Mouse (Mus musculus): ENCODE results near the gene Mmp28. TPM values are rescaled to one million over a fixed set of nuclear protein-coding genes. Genes with fewer than 3 reads are reported as not detected.
A peak's percentile ranks its signal among the peaks of the same experiment; 100 is the strongest.

Mmp28 gene
- polyA plus RNA-seq (2015; fragmentation: Nextera tagmentation; extraction: Ambion mirVana), result 3.3 and 4.3 TPM in 2 replicates

DNA sequence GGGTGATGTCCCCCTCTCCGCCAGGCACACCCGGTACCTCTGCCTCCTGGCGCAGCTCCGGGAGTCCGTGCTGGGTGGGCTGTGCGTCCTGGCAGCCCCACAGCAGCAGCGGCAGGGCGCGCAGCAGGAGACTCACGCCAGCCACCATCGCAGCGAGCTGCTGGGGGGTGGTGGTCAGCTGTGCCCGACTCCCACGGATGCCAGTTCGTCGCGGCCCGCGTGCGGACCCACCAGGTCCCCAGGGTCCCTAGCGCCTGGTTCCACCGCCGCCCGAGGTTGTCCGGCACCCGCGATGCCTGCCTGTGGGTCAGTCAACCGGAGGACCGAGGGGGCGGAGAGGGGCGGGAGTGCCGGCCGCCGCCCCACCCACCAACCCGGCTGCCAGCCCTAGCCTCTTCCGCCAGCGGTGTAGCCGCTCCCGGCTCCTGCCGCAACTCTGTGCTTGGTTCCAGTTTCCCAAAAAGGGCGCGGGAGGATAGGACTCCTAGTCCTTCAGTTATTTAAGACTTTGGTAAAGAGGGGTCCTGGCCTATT lies at the start of gene Mmp28:
Gene Mmp28, minus strand, starts transcription at position 361 of the 534 bp plus-strand sequence.
- under 1% methylated on average over 42 of the region's 42 CpGs for WGBS
- Histone ChIP-seq H3K9ac (ENCODE audit: low read length) (peak within 1 kb of the TSS; percentile 81), H3K36me3 (ENCODE audit: control insufficient read depth, insufficient read depth, low read length) (no peaks in the 10 kb centered on the region), H3K27me3 (ENCODE audit: control insufficient read depth, insufficient read depth, low read length) (peaks cover 4% of the 10 kb centered on the region; the same call in 1 of the 2 replicates), H3K27ac (ENCODE audit: low read length) (peak within 1 kb of the TSS; percentile 35; the same call in 1 of the 2 replicates), H3K9me3 (replicated peaks; ENCODE audit: control insufficient read depth, low read length) (no peaks in the 10 kb centered on the region), H3K4me2 (ENCODE audit: low read depth, low read length) (peak within 1 kb of the TSS; percentile 87), H3K4me1 (ENCODE audit: control insufficient read depth, insufficient read depth, low read length) (peaks cover 9% of the 10 kb centered on the region), H3K4me3 (replicated peaks; ENCODE audit: low read length) (peak within 1 kb of the TSS; percentile 66)
- ATAC-seq (ENCODE audit: insufficient read depth, low FRiP score), result peak; percentile 67

DNA sequence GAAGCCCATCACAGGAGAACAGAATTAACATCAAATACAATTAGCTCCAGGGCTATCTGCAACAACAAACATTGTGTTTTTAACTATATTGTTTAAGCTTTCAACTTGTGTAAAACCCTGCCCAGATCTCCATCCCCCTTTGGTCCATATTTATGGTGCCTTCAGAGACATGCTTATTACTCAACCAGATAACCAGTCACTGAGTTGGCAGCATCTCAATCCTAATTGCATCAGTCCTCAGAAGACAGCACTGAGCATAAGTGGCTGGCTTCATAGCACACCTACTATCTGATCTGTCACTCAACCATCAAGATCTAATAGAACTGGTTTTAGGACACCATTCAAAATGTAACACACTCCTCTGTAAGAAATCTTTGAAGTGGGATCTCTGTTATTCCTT lies 46.6 kb upstream of the Mmp28 start:
- Histone ChIP-seq H3K27me3 (ENCODE audit: control insufficient read depth, insufficient read depth, low read length) (no peaks in the 10 kb centered on the region), H3K36me3 (ENCODE audit: control insufficient read depth, insufficient read depth, low read length) (peaks cover 9% of the 10 kb centered on the region; the same call in 1 of the 2 replicates), H3K9ac (ENCODE audit: low read length) (no peak overlapping the region), H3K4me3 (replicated peaks; ENCODE audit: low read length) (no peak overlapping the region), H3K4me1 (ENCODE audit: control insufficient read depth, insufficient read depth, low read length) (no peaks in the 10 kb centered on the region), H3K4me2 (ENCODE audit: low read depth, low read length) (no peak overlapping the region), H3K27ac (ENCODE audit: low read length) (no peak overlapping the region), H3K9me3 (replicated peaks; ENCODE audit: control insufficient read depth, low read length) (no peaks in the 10 kb centered on the region)
- no peak for ATAC-seq (ENCODE audit: insufficient read depth, low FRiP score)

DNA sequence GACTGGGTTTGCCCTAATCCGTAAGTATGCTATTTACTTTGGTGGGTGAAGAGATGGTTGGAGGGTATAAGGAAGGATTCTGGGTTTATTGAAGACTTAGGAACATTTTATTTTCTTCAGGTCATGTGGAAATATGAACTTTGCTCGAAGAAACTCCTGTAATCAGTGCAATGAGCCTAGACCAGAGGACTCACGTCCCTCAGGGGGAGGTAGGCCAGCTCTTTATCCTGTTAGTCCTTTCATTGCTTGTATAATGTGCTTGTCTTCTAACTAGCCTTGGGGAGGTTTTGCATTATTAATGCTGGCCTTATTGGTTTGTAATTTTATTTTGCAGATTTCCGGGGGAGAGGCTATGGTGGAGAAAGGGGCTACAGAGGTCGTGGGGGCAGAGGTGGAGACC lies 41.4 kb upstream of the Mmp28 start:
- Histone ChIP-seq H3K9ac (ENCODE audit: low read length) (no peak overlapping the region), H3K36me3 (ENCODE audit: control insufficient read depth, insufficient read depth, low read length) (peaks cover 19% of the 10 kb centered on the region), H3K27ac (ENCODE audit: low read length) (no peak overlapping the region), H3K9me3 (replicated peaks; ENCODE audit: control insufficient read depth, low read length) (no peaks in the 10 kb centered on the region), H3K4me3 (replicated peaks; ENCODE audit: low read length) (no peak overlapping the region), H3K27me3 (ENCODE audit: control insufficient read depth, insufficient read depth, low read length) (no peaks in the 10 kb centered on the region), H3K4me1 (ENCODE audit: control insufficient read depth, insufficient read depth, low read length) (no peaks in the 10 kb centered on the region), H3K4me2 (ENCODE audit: low read depth, low read length) (no peak overlapping the region)
- 92% methylated on average over 5 of the region's 5 CpGs for WGBS
- no peak for ATAC-seq (ENCODE audit: insufficient read depth, low FRiP score)

DNA sequence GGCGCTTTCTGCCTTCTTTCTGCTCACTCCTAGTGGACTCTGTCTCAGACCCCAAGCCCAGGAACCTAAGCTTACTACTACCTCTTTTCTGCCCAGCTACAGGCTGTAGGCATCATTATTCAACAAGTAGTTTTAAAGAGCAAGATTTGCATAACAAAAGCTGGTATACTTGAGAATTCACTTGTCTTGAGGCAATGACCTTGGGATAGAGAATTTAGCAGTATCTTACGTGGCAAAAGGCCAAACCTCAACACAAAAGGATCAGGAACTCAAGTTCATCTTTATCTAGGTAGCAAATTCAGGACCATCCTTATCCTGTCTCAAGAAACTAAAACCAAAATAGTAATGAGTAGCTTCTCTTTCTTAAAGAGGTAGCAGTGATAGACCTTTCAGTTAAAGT lies 32.7 kb upstream of the Mmp28 start:
- Histone ChIP-seq H3K4me2 (ENCODE audit: low read depth, low read length) (no peak overlapping the region), H3K27ac (ENCODE audit: low read length) (no peak overlapping the region), H3K9ac (ENCODE audit: low read length) (no peak overlapping the region), H3K36me3 (ENCODE audit: control insufficient read depth, insufficient read depth, low read length) (peaks cover 6% of the 10 kb centered on the region; the same call in 1 of the 2 replicates), H3K4me3 (replicated peaks; ENCODE audit: low read length) (no peak overlapping the region), H3K27me3 (ENCODE audit: control insufficient read depth, insufficient read depth, low read length) (no peaks in the 10 kb centered on the region), H3K4me1 (ENCODE audit: control insufficient read depth, insufficient read depth, low read length) (no peaks in the 10 kb centered on the region), H3K9me3 (replicated peaks; ENCODE audit: control insufficient read depth, low read length) (no peaks in the 10 kb centered on the region)
- ATAC-seq (ENCODE audit: insufficient read depth, low FRiP score), result no peak
- WGBS, result 87% methylated on average over 2 of the region's 2 CpGs

DNA sequence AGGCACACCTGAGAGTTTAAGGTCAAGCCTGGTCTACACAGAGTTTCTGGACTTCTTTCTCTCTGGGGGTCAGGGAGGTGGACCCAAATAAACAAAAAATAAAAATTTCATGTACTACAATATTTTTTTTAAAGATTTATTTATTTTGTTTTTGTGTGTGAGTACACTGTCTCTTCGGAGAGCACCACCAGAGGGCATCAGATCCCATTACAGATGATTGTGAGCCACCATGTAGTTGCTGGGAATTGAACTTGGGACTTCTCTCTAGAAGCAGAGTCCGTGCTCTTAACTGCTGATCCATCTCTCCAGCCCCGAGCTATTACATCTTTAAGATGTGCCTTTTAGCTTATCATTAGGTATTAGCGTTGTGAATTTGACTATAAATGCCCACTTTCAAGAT lies 28.6 kb upstream of the Mmp28 start:
- ATAC-seq (ENCODE audit: insufficient read depth, low FRiP score), result no peak
- 89% methylated on average over 4 of the region's 4 CpGs for WGBS
- H3K4me2 ChIP-seq (ENCODE audit: low read depth, low read length), result no peak overlapping the region
- H3K36me3 ChIP-seq (ENCODE audit: control insufficient read depth, insufficient read depth, low read length), result peaks cover 6% of the 10 kb centered on the region
- no peaks in the 10 kb centered on the region for H3K9me3 ChIP-seq (replicated peaks; ENCODE audit: control insufficient read depth, low read length)
- H3K4me1 ChIP-seq (ENCODE audit: control insufficient read depth, insufficient read depth, low read length), result no peaks in the 10 kb centered on the region
- no peak overlapping the region for H3K4me3 ChIP-seq (replicated peaks; ENCODE audit: low read length)
- H3K27ac ChIP-seq (ENCODE audit: low read length), result no peak overlapping the region
- H3K27me3 ChIP-seq (ENCODE audit: control insufficient read depth, insufficient read depth, low read length), result no peaks in the 10 kb centered on the region
- no peak overlapping the region for H3K9ac ChIP-seq (ENCODE audit: low read length)

DNA sequence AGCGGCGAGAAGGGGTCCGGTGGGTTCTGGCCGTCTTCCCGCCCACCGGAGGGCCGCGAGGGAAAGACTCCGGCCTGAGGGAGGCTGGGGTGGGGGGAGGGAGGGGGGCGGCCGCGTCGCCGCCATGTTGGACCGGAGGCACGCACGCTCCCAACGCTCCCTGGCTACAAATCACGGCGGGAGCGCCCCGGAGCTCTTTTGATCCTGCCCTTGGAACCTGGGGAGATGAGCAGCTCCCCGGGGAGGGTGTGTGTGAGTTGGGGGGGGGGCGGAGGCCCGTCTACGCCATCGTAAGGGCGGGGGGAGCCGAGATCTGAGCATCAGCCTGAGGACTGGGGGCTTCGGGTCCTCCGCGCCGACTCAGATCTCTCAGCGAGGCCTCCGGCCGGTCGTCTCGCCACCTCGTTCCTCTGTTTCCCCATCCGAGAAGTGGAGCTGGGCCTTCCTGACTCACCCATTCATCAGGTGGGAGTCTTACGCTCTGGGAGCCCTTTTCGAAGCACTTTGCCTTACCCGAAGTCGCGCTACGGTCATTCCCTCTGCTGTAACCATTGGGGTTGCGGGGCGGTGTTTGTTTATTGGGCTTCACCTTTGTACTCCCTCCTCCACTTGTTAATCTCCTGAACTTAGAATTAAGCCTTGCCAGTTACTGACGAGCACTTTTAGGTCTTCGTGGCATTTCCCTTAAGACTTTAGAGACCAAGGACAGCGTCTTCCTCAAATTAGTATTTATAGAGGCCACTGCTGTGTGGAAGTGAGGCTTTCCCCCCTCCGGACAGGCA lies 10.6 kb upstream of the Mmp28 start:
- Histone ChIP-seq H3K27me3 (ENCODE audit: control insufficient read depth, insufficient read depth, low read length) (no peaks in the 10 kb centered on the region), H3K4me2 (ENCODE audit: low read depth, low read length) (peak overlapping the region; percentile 90), H3K9ac (ENCODE audit: low read length) (peak overlapping the region; percentile 96), H3K9me3 (replicated peaks; ENCODE audit: control insufficient read depth, low read length) (no peaks in the 10 kb centered on the region), H3K4me1 (ENCODE audit: control insufficient read depth, insufficient read depth, low read length) (peaks cover 17% of the 10 kb centered on the region), H3K36me3 (ENCODE audit: control insufficient read depth, insufficient read depth, low read length) (no peaks in the 10 kb centered on the region), H3K4me3 (replicated peaks; ENCODE audit: low read length) (peak overlapping the region; percentile 80), H3K27ac (ENCODE audit: low read length) (peak overlapping the region; percentile 96)
- under 1% methylated on average over 41 of the region's 52 CpGs for WGBS
- ATAC-seq (ENCODE audit: insufficient read depth, low FRiP score), result peak; percentile 79

DNA sequence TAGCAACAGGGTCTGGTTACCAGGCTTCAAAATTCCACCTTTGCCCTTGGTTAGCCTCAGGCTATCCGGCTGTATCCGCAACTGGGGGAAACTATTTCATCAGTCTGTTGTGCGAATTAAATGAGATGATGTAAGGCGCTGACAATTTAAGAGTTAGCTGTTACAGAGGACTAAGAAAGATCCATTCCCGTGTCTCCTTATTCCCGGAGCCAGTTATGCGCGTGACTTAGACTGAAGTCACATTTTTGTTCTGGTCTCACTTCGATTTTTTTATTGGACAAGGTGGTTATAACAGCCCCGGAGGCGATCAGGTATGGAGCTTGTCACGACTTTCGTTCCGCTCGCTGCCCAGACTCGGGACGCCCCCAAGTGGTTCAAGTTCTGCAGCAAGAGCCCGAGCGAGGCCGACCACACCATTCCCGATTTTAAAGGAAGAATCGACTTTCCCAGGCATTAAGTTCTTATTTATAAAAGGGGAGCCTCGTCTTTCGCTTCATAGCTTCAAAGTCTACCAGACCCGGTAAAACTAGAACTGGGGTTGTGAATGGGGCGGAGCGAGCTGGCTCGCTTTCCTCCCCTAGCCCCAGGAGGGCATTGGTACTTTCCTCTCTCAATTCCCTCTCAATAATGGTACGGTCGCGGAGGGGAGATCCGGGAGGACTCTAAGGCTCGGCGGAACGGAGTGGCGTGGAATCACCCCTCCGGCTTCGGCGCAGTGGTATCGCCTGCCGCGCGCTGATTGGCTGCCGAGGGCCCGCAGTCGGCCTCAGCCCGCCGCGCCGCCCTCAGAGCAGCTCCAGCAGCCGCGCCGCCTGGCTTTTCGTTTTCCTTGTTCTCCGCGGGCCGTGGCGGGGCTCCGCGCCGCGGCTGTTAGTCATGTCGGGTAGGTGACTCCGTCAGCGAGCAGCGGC lies 9.7 kb upstream of the Mmp28 start, which contains the start of gene Taf15:
Gene Taf15, plus strand, starts transcription at position 763 of the 911 bp plus-strand sequence.
- WGBS, result under 1% methylated on average over 66 of the region's 66 CpGs
- Histone ChIP-seq H3K27me3 (ENCODE audit: control insufficient read depth, insufficient read depth, low read length) (no peaks in the 10 kb centered on the region), H3K4me2 (ENCODE audit: low read depth, low read length) (peak within 1 kb of the TSS; percentile 90), H3K4me3 (replicated peaks; ENCODE audit: low read length) (peak within 1 kb of the TSS; percentile 80), H3K9me3 (replicated peaks; ENCODE audit: control insufficient read depth, low read length) (no peaks in the 10 kb centered on the region), H3K4me1 (ENCODE audit: control insufficient read depth, insufficient read depth, low read length) (peaks cover 17% of the 10 kb centered on the region), H3K9ac (ENCODE audit: low read length) (peak within 1 kb of the TSS; percentile 96), H3K27ac (ENCODE audit: low read length) (peak within 1 kb of the TSS; percentile 96), H3K36me3 (ENCODE audit: control insufficient read depth, insufficient read depth, low read length) (no peaks in the 10 kb centered on the region)
- peak; percentile 98 for ATAC-seq (ENCODE audit: insufficient read depth, low FRiP score)

DNA sequence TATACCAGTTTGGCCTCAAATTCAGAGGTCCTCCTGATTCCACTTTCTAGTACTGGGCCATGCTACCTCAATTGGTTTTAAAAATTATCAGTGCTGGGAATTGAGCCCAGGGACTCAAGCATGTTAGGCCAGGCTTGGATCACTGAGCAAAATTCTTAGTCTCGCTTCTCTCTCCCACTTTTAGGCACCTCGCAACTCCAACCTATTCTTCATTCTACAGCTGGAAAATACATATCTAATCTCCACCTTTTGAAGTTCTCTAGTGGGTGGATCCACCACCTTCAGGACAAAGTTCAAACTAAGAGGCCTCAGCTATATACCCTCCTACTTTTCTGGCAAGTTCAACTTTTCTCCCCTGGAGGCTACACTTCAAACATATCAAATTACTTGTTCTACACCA lies 8.9 kb upstream of the Mmp28 start:
- 71% methylated on average over 2 of the region's 2 CpGs for WGBS
- Histone ChIP-seq H3K27ac (ENCODE audit: low read length) (peak overlapping the region; percentile 96; the same call in 1 of the 2 replicates), H3K9ac (ENCODE audit: low read length) (peak overlapping the region; percentile 78; the same call in 1 of the 2 replicates), H3K4me3 (replicated peaks; ENCODE audit: low read length) (0 out of 2 replicates have a peak overlapping the region, but pooled peaks have one; percentile 80), H3K27me3 (ENCODE audit: control insufficient read depth, insufficient read depth, low read length) (no peaks in the 10 kb centered on the region), H3K36me3 (ENCODE audit: control insufficient read depth, insufficient read depth, low read length) (no peaks in the 10 kb centered on the region), H3K4me2 (ENCODE audit: low read depth, low read length) (peak overlapping the region; percentile 70), H3K4me1 (ENCODE audit: control insufficient read depth, insufficient read depth, low read length) (peaks cover 17% of the 10 kb centered on the region), H3K9me3 (replicated peaks; ENCODE audit: control insufficient read depth, low read length) (no peaks in the 10 kb centered on the region)
- no peak for ATAC-seq (ENCODE audit: insufficient read depth, low FRiP score)
